Mouse (Mus musculus): ENCODE measurements around the gene Fzd7. TPM values are rescaled to one million over a fixed set of nuclear protein-coding genes. Genes with fewer than 3 reads are reported as not detected.

Gene Fzd7
- total and polyA plus RNA-seq, 3 experiments, result 4.0 to 10.1 (median 4.8) TPM

DNA sequence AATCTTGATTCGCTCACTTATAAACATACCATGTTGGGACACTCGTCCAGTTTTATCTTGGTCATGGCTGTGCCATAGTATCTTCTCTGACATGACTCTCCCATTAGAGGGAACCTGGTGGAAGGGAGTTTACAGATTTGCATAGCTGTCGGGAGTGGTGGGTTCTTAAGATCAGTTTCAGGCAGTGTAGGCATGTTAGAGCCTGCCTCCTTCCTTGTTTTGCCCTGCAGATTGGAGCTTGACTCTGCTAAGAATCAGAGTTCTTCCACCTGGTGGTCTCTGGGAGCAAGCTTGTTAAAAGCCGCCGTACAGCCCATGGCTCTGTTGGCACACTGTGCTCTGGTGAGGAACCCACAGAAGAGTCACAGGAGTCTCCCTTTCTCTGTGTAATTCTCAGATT is 47.0 kb upstream of the Fzd7 start:
- peaks cover 37 to 73% of the 10 kb centered on the region in 2 experiments for H3K4me1 ChIP-seq (ENCODE audit: control insufficient read depth in 1 of 2, insufficient read depth in 2 of 2)
- in situ Hi-C loops (cut with MboI; ENCODE audit: low pct_ligation_motif_present, low pct_unique_long_range_greater_than_20kb, low sequenced_read_pairs), result no loop called here

GRCm38 (mm10) chr1:59436321-59436720 is 45.9 kb upstream of the Fzd7 start:
- Histone ChIP-seq H3K9ac (ENCODE audit: insufficient read depth, low read depth) (peak overlapping the region; percentile 40; the same call in 1 of the 2 replicates), H3K36me3 (replicated peaks in 1 of 2; ENCODE audit: control insufficient read depth in 1 of 2, insufficient read depth in 1 of 2, low read length in 1 of 2) (no peaks in the 10 kb centered on the region), H3K4me3 (replicated peaks in 1 of 3; ENCODE audit: low read depth in 2 of 3, low read length in 2 of 3, poor library complexity in 1 of 3) (no peak overlapping the region), H3K27ac (ENCODE audit: insufficient read depth, low read depth) (peak overlapping the region; percentile 98), H3K9me3 (replicated peaks; ENCODE audit: low read length) (no peaks in the 10 kb centered on the region), H3K4me1 (ENCODE audit: control insufficient read depth in 1 of 2, insufficient read depth in 2 of 2) (peaks cover 29 to 63% of the 10 kb centered on the region in 2 experiments), H3K4me2 (ENCODE audit: insufficient read depth, low read depth, poor library complexity, severe bottlenecking) (no peak overlapping the region), H3K27me3 (replicated peaks) (no peaks in the 10 kb centered on the region), H3K79me2 (replicated peaks; ENCODE audit: control insufficient read depth, extremely low read depth, insufficient read depth, poor library complexity, severe bottlenecking) (no peaks in the 10 kb centered on the region)
- in situ Hi-C loops (cut with MboI; ENCODE audit: low pct_ligation_motif_present, low pct_unique_long_range_greater_than_20kb, low sequenced_read_pairs) (no loop called here), dilution Hi-C loops (cut with MboI; ENCODE audit: extremely low pct_ligation_motif_present, extremely low pct_unique_long_range_greater_than_20kb, low sequenced_read_pairs) (no loop called here)
- DNase-seq (ENCODE audit: extremely low read depth), result no peak
- TF ChIP-seq KAT2A (IDR thresholded peaks at IDR 0.05; ENCODE audit: insufficient replicate concordance, low read length) (no peak), TCF12 (IDR thresholded peaks at IDR 0.05; ENCODE audit: low read depth, low read length) (0 out of 2 replicates have a peak, but pooled peaks have one; percentile 22), MYC (IDR thresholded peaks at IDR 0.05; ENCODE audit: low read depth, low read length) (no peak), JUND (conservative IDR thresholded peaks at IDR 0.05; ENCODE audit: low read depth, low read length) (no peak)

More for the DNA sequence above, 47.0 kb upstream of the Fzd7 start:
- dilution Hi-C loops (cut with MboI; ENCODE audit: extremely low pct_ligation_motif_present, extremely low pct_unique_long_range_greater_than_20kb, low sequenced_read_pairs), result no loop called here
- Histone ChIP-seq H3K27ac (ENCODE audit: insufficient read depth, low read depth) (peak overlapping the region; percentile 98), H3K27me3 (replicated peaks) (no peaks in the 10 kb centered on the region), H3K4me2 (ENCODE audit: insufficient read depth, low read depth, poor library complexity, severe bottlenecking) (peak overlapping the region; percentile 19; the same call in 1 of the 2 replicates), H3K9me3 (replicated peaks; ENCODE audit: low read length) (no peaks in the 10 kb centered on the region), H3K79me2 (replicated peaks; ENCODE audit: control insufficient read depth, extremely low read depth, insufficient read depth, poor library complexity, severe bottlenecking) (no peaks in the 10 kb centered on the region), H3K36me3 (replicated peaks in 1 of 2; ENCODE audit: control insufficient read depth in 1 of 2, insufficient read depth in 1 of 2, low read length in 1 of 2) (no peaks in the 10 kb centered on the region), H3K4me3 (replicated peaks in 1 of 3; ENCODE audit: low read depth in 2 of 3, low read length in 2 of 3, poor library complexity in 1 of 3) (no peak overlapping the region), H3K9ac (ENCODE audit: insufficient read depth, low read depth) (peak overlapping the region; percentile 40)
- DNase-seq (ENCODE audit: extremely low read depth), result peak; percentile 71
- TF ChIP-seq KAT2A (IDR thresholded peaks at IDR 0.05; ENCODE audit: insufficient replicate concordance, low read length), result no peak
- TF ChIP-seq SIN3A (IDR thresholded peaks at IDR 0.05; ENCODE audit: low read length), result peak; percentile 71; the same call in 1 of the 2 replicates
- TF ChIP-seq MXI1 (IDR thresholded peaks at IDR 0.05; ENCODE audit: low read depth, low read length), result peak; percentile 79; the same call in 1 of the 2 replicates
- peak; percentile 98 for TF ChIP-seq CHD1 (IDR thresholded peaks at IDR 0.05; ENCODE audit: low read depth, low read length)
- TF ChIP-seq CHD2 (IDR thresholded peaks at IDR 0.05; ENCODE audit: low read length), result peak; percentile 56; the same call in 1 of the 2 replicates
- TF ChIP-seq POLR2A (IDR thresholded peaks at IDR 0.05; ENCODE audit: low read depth, low read length), result peak; percentile 53
- TF ChIP-seq ZMIZ1 (IDR thresholded peaks at IDR 0.05; ENCODE audit: low read depth, low read length), result 0 out of 2 replicates have a peak, but pooled peaks have one; percentile 12
- TF ChIP-seq RAD21 (IDR thresholded peaks at IDR 0.05; ENCODE audit: low read depth, low read length), result peak; percentile 33
- peak; percentile 52; the same call in 1 of the 2 replicates for TF ChIP-seq SMC3 (IDR thresholded peaks at IDR 0.05; ENCODE audit: low read depth, low read length)
- TF ChIP-seq MYC (IDR thresholded peaks at IDR 0.05; ENCODE audit: low read depth, low read length), result peak; percentile 66; the same call in 1 of the 2 replicates
- peak; percentile 34; the same call in 1 of the 2 replicates for TF ChIP-seq HCFC1 (IDR thresholded peaks at IDR 0.05; ENCODE audit: low read depth, low read length)
- TF ChIP-seq ZKSCAN1 (IDR thresholded peaks at IDR 0.05; ENCODE audit: borderline replicate concordance, low read depth, low read length), result no peak
- no peak for TF ChIP-seq PAX5 (IDR thresholded peaks at IDR 0.05; ENCODE audit: low read length)
- TF ChIP-seq RCOR1 (conservative IDR thresholded peaks at IDR 0.05; ENCODE audit: low read depth, low read length), result no peak
- TF ChIP-seq MAX (IDR thresholded peaks at IDR 0.05; ENCODE audit: low read length), result no peak; the same call in 1 of the 2 replicates
- peak; percentile 19; the same call in 1 of the 2 replicates for TF ChIP-seq JUN (IDR thresholded peaks at IDR 0.05; ENCODE audit: insufficient read depth, low read depth, low read length)
- no peak for TF ChIP-seq UBTF (IDR thresholded peaks at IDR 0.05; ENCODE audit: low read depth, low read length)
- TF ChIP-seq NRF1 (IDR thresholded peaks at IDR 0.05; ENCODE audit: low read depth, low read length), result peak; percentile 18; the same call in 1 of the 2 replicates
- TF ChIP-seq ZNF384 (IDR thresholded peaks at IDR 0.05; ENCODE audit: low read depth, low read length), result no peak
- TF ChIP-seq IRF4 (IDR thresholded peaks at IDR 0.05; ENCODE audit: low read depth, low read length), result peak; percentile 83
- peak; percentile 57; the same call in 1 of the 2 replicates for TF ChIP-seq BHLHE40 (IDR thresholded peaks at IDR 0.05; ENCODE audit: low read depth, low read length)
- TF ChIP-seq EP300 (IDR thresholded peaks at IDR 0.05; ENCODE audit: low read length), result peak; percentile 80
- TF ChIP-seq USF1 (IDR thresholded peaks at IDR 0.05; ENCODE audit: low read depth, low read length), result no peak
- TF ChIP-seq CTCF (conservative IDR thresholded peaks at IDR 0.05 in 1 of 2, IDR thresholded peaks at IDR 0.05 in 1 of 2; ENCODE audit: low read depth in 2 of 2, low read length in 2 of 2), result peak in 1 of 2 experiments; percentile 26; a peak in 1 of 4 replicates
- peak; percentile 85 for TF ChIP-seq MEF2A (IDR thresholded peaks at IDR 0.05; ENCODE audit: borderline replicate concordance, low read depth, low read length)
- peak; percentile 72 for TF ChIP-seq TBP (conservative IDR thresholded peaks at IDR 0.05; ENCODE audit: low read depth, low read length)
- TF ChIP-seq E2F4 (IDR thresholded peaks at IDR 0.05; ENCODE audit: insufficient replicate concordance, low read depth, low read length), result no peak
- TF ChIP-seq USF2 (conservative IDR thresholded peaks at IDR 0.05; ENCODE audit: low read depth, low read length), result no peak
- TF ChIP-seq NELFE (IDR thresholded peaks at IDR 0.05; ENCODE audit: low read depth, low read length), result 0 out of 2 replicates have a peak, but pooled peaks have one; percentile 31
- TF ChIP-seq POLR2AphosphoS2 (IDR thresholded peaks at IDR 0.05; ENCODE audit: low read depth, low read length), result no peak
- TF ChIP-seq JUND (conservative IDR thresholded peaks at IDR 0.05; ENCODE audit: low read depth, low read length), result peak; percentile 31
- 0 out of 2 replicates have a peak, but pooled peaks have one; percentile 44 for TF ChIP-seq MAZ (IDR thresholded peaks at IDR 0.05; ENCODE audit: low read depth, low read length)
- TF ChIP-seq ETS1 (conservative IDR thresholded peaks at IDR 0.05; ENCODE audit: low read depth, low read length), result peak; percentile 69; the same call in 1 of the 2 replicates
- no peak for TF ChIP-seq ZC3H11A (IDR thresholded peaks at IDR 0.05; ENCODE audit: low read depth, low read length)
- peak; percentile 63 for TF ChIP-seq ELF1 (IDR thresholded peaks at IDR 0.05; ENCODE audit: low read depth, low read length)
- peak; percentile 89 for TF ChIP-seq TCF12 (IDR thresholded peaks at IDR 0.05; ENCODE audit: low read depth, low read length)
- TF ChIP-seq GABPA (IDR thresholded peaks at IDR 0.05; ENCODE audit: insufficient replicate concordance, low read depth, low read length), result no peak
- TF ChIP-seq MAFK (IDR thresholded peaks at IDR 0.05; ENCODE audit: insufficient replicate concordance, low read length), result peak; percentile 45; the same call in 1 of the 2 replicates
